Mouse (Mus musculus) myocyte (in vitro differentiated cells): ENCODE data around the gene Tcp11. TPM values are rescaled to one million over a fixed set of nuclear protein-coding genes. Genes with fewer than 3 reads are reported as not detected.
A peak's percentile ranks its signal among the peaks of the same experiment; 100 is the strongest.

Source experiments
- H3K27me3 ChIP-seq: one replicate; pipeline ENCODE4 v1.6.1; 2011; ENCODE audit not compliant: control insufficient read depth, insufficient read depth, insufficient read length
- H3K36me3 ChIP-seq: one replicate; pipeline ENCODE4 v1.6.1; 2011; ENCODE audit not compliant: control insufficient read depth, insufficient read depth
- H3K4me2 ChIP-seq: one replicate; pipeline ENCODE4 v1.6.1; 2011; ENCODE audit warnings: low read depth, control low read depth
- H3K4me3 ChIP-seq: one replicate; pipeline ENCODE4 v1.5.1; 2011; ENCODE audit warnings: mild to moderate bottlenecking, control low read depth, moderate library complexity
- H3K79me2 ChIP-seq: one replicate; pipeline ENCODE4 v1.6.1; 2011; ENCODE audit not compliant: control insufficient read depth, insufficient read depth
- H3ac ChIP-seq: one replicate; pipeline ENCODE4 v1.6.1; 2011; ENCODE audit not compliant: control insufficient read depth, insufficient read length
- CEBPB ChIP-seq: IDR thresholded peaks from 2 replicates; pipeline ENCODE4 v1.6.1; 2011; ENCODE audit warnings: mild to moderate bottlenecking, moderate library complexity; ENCODE audit not compliant: poor library complexity, insufficient read depth, severe bottlenecking
- E2F4 ChIP-seq: IDR thresholded peaks from one replicate; pipeline ENCODE4 v1.6.1; 2011; ENCODE audit warnings: mild to moderate bottlenecking, control low read depth, moderate library complexity; ENCODE audit not compliant: insufficient read depth
- MAX ChIP-seq: IDR thresholded peaks from one replicate; pipeline ENCODE4 v1.6.1; 2011; ENCODE audit warnings: low read depth, mild to moderate bottlenecking, control low read depth
- MYOD1 ChIP-seq, 3 experiments: IDR thresholded peaks; one replicate each; pipeline ENCODE4 v1.6.1; 2011; ENCODE audit warnings: control low read depth in 2 of 3, low read depth in 2 of 3, mild to moderate bottlenecking in 2 of 3, moderate library complexity in 1 of 3; ENCODE audit not compliant: insufficient read length in 2 of 3, control insufficient read depth in 1 of 3
- MYOG ChIP-seq, 3 experiments: IDR thresholded peaks; one replicate each; pipeline ENCODE4 v1.6.1; 2011; ENCODE audit warnings: control low read depth in 2 of 3, low read depth in 2 of 3, mild to moderate bottlenecking in 2 of 3; ENCODE audit not compliant: insufficient read length in 2 of 3, control insufficient read depth in 1 of 3, insufficient read depth in 1 of 3
- POLR2A ChIP-seq: IDR thresholded peaks from one replicate; pipeline ENCODE4 v1.6.1; 2011; ENCODE audit warnings: low read depth, mild to moderate bottlenecking, control low read depth, moderate library complexity; ENCODE audit not compliant: insufficient read length
- POLR2AphosphoS2 ChIP-seq: IDR thresholded peaks from one replicate; pipeline ENCODE4 v1.6.1; 2011; ENCODE audit warnings: low read depth, control low read depth; ENCODE audit not compliant: insufficient read length
- REST ChIP-seq: IDR thresholded peaks from one replicate; pipeline ENCODE4 v1.6.1; 2011; ENCODE audit warnings: mild to moderate bottlenecking, control low read depth, moderate library complexity; ENCODE audit not compliant: insufficient read depth, insufficient read length
- SRF ChIP-seq: IDR thresholded peaks from one replicate; pipeline ENCODE4 v1.6.1; 2011; ENCODE audit warnings: low read depth; ENCODE audit not compliant: control insufficient read depth, insufficient read length
- TCF12 ChIP-seq: IDR thresholded peaks from one replicate; pipeline ENCODE4 v1.6.1; 2011; ENCODE audit warnings: mild to moderate bottlenecking, control low read depth; ENCODE audit not compliant: poor library complexity, insufficient read depth, severe bottlenecking
- TCF3 ChIP-seq: IDR thresholded peaks from one replicate; pipeline ENCODE4 v1.6.1; 2011; ENCODE audit warnings: low read depth, control low read depth; ENCODE audit not compliant: insufficient read length
- USF1 ChIP-seq: IDR thresholded peaks from one replicate; pipeline ENCODE4 v1.6.1; 2011; ENCODE audit warnings: low read depth, mild to moderate bottlenecking, control low read depth, moderate library complexity
- polyA plus RNA-seq: library from polyadenylated mRNA; unstranded; fragments of >200 nt; fragmentation: generic; extraction: Trizol; gene quantifications from one replicate; pipeline ENCODE4 v1.2.1, GENCODE M21; 2012; ENCODE audit warnings: missing spikeins

Tcp11 gene
- polyA plus RNA-seq, 1 experiment, result not detected

DNA sequence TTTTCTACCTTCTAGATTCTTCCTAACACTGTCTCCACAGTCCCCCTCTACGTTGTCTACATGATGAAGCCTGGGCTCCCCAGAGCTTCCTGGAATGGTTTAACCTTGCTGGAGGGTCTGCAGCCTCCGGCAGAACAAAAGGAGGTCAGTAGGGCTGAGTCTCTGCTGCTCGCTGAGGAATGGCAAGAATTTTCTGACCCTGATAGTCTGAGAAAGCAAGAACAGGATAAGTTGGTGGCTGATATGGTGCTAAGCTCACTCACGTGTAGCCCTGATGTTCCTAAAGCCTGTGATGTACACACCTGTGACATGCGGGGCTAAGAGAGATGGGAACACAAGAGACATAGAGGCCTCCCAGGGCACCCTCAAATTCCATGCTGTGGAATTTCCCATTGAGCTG, 7.0 kb upstream of the Tcp11 start:
- Histone ChIP-seq H3K27me3 (peaks cover 8% of the 10 kb centered on the region), H3K79me2 (no peaks in the 10 kb centered on the region), H3K4me3 (no peak overlapping the region), H3K36me3 (no peaks in the 10 kb centered on the region), H3ac (no peak overlapping the region), H3K4me2 (no peak overlapping the region)
- no peak for TF ChIP-seq POLR2A
- no peak for TF ChIP-seq E2F4
- no peak for TF ChIP-seq REST
- no peak for TF ChIP-seq SRF
- TF ChIP-seq MAX, result no peak
- no peak for TF ChIP-seq MYOD1 (IDR thresholded peaks at IDR 0.05; ENCODE audit: control insufficient read depth in 1 of 3, insufficient read length in 2 of 3, low read depth in 2 of 3)
- TF ChIP-seq USF1, result no peak
- TF ChIP-seq TCF3, result no peak
- TF ChIP-seq POLR2AphosphoS2, result no peak
- no peak for TF ChIP-seq MYOG (IDR thresholded peaks at IDR 0.05; ENCODE audit: control insufficient read depth in 1 of 3, insufficient read depth in 1 of 3, insufficient read length in 2 of 3, low read depth in 2 of 3)
- no peak for TF ChIP-seq TCF12

DNA sequence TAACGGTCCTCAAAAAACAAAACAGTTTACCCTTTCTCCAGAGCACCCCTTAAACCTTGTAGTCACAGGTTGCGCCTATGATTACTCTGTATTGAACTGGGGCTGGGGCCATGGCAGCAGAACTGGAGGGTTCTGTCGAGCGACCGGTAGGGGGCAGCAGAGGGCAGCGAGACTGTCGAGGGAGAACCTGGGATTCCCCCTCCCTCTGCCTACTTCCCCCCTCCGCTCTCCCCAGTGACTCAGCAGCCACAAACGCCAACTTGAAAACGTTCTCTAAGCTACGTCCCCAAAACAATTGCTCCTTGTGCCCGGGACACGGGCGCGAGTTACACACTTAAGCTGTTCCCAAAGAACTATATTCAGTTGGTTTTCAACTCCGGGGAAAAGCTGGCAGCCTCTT, 4.5 kb upstream of the Tcp11 start:
- Histone ChIP-seq H3ac (no peak overlapping the region), H3K36me3 (no peaks in the 10 kb centered on the region), H3K4me3 (no peak overlapping the region), H3K4me2 (peak overlapping the region; percentile 69), H3K79me2 (no peaks in the 10 kb centered on the region), H3K27me3 (peaks cover 18% of the 10 kb centered on the region)
- TF ChIP-seq POLR2A (no peak), SRF (no peak), TCF12 (no peak), MYOG (IDR thresholded peaks at IDR 0.05; ENCODE audit: control insufficient read depth in 1 of 3, insufficient read depth in 1 of 3, insufficient read length in 2 of 3, low read depth in 2 of 3) (no peak), E2F4 (no peak), USF1 (no peak), MAX (no peak), MYOD1 (IDR thresholded peaks at IDR 0.05; ENCODE audit: control insufficient read depth in 1 of 3, insufficient read length in 2 of 3, low read depth in 2 of 3) (no peak), POLR2AphosphoS2 (no peak), TCF3 (no peak)

DNA sequence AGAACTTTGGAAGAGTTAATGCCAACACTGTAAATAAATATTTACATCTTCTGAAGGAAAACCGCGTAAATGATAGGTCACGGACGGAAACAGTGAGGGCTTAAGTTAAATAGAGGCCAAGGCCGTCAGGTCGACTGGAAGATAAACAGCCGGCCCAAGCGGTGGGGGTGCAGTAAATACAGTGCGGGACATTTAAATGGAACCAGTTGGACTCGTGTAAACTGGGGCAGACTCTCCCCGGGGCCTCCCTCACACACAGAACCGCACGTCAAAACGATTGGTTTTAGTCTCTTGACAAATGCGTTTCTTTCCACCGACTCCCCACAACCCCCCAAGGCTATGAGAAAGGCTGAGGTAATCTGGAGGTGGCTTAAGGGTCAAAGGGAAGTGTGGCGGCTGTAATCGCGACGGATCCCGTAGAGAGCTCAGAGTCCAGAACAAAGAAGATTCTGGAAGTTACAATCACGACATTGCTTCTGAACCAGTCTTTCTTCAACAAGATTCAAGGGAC, 4.0 kb upstream of the Tcp11 start:
- Histone ChIP-seq H3K27me3 (peaks cover 21% of the 10 kb centered on the region), H3ac (no peak overlapping the region), H3K79me2 (no peaks in the 10 kb centered on the region), H3K36me3 (no peaks in the 10 kb centered on the region), H3K4me2 (peak overlapping the region; percentile 0), H3K4me3 (no peak overlapping the region)
- no peak for TF ChIP-seq TCF12
- TF ChIP-seq CEBPB, result no peak
- TF ChIP-seq SRF, result no peak
- TF ChIP-seq USF1, result no peak
- TF ChIP-seq TCF3, result no peak
- TF ChIP-seq MAX, result no peak
- TF ChIP-seq REST, result no peak
- no peak for TF ChIP-seq E2F4
- TF ChIP-seq MYOD1 (IDR thresholded peaks at IDR 0.05; ENCODE audit: control insufficient read depth in 1 of 3, insufficient read length in 2 of 3, low read depth in 2 of 3), result no peak
- no peak for TF ChIP-seq POLR2AphosphoS2
- TF ChIP-seq MYOG (IDR thresholded peaks at IDR 0.05; ENCODE audit: control insufficient read depth in 1 of 3, insufficient read depth in 1 of 3, insufficient read length in 2 of 3, low read depth in 2 of 3), result no peak

DNA sequence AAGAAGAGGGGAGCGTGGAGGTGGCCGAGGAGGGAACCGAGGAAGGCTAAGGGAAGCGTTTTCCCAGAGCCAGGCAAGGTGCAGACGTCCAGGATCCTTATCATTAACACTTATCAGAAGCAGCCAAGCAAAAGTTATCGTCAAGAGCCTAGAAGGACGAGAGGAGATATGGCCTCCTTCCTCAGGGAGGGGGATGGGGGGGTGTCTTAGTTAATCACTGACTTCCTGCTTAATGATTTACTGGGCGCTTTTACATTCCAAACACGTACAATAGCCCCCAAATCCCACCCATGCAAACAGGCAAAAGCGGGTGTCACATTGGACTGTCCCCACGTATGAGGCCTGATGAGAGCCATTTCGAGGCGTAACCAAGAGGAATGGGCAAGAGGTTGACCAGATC, 2.4 kb upstream of the Tcp11 start:
- Histone ChIP-seq H3K79me2 (no peaks in the 10 kb centered on the region), H3K36me3 (no peaks in the 10 kb centered on the region)
- no peak for TF ChIP-seq POLR2AphosphoS2
- no peak for TF ChIP-seq CEBPB
- TF ChIP-seq REST, result no peak
- TF ChIP-seq E2F4, result no peak
- TF ChIP-seq MYOG (IDR thresholded peaks at IDR 0.05; ENCODE audit: control insufficient read depth in 1 of 3, insufficient read depth in 1 of 3, insufficient read length in 2 of 3, low read depth in 2 of 3), result no peak
- no peak for TF ChIP-seq MAX
- TF ChIP-seq TCF12, result no peak
- TF ChIP-seq MYOD1 (IDR thresholded peaks at IDR 0.05; ENCODE audit: control insufficient read depth in 1 of 3, insufficient read length in 2 of 3, low read depth in 2 of 3), result no peak
- TF ChIP-seq USF1, result no peak
- no peak for TF ChIP-seq SRF
- no peak for TF ChIP-seq TCF3
- TF ChIP-seq POLR2A, result no peak

More for the DNA sequence above, 2.4 kb upstream of the Tcp11 start:
- no peak overlapping the region for H3K4me2 ChIP-seq
- H3ac ChIP-seq, result no peak overlapping the region
- peaks cover 27% of the 10 kb centered on the region for H3K27me3 ChIP-seq
- H3K4me3 ChIP-seq, result no peak overlapping the region
